Mouse (Mus musculus): Measurements from ENCODE around the gene Fdx1.

- TF ChIP-seq MAFK (IDR thresholded peaks at IDR 0.05; ENCODE audit: insufficient read depth, low read depth, low read length) = no peak
- TF ChIP-seq ZNF384 (IDR thresholded peaks at IDR 0.05; ENCODE audit: low read depth, low read length) = peak; percentile 84
- TF ChIP-seq HCFC1 (IDR thresholded peaks at IDR 0.05; ENCODE audit: borderline replicate concordance, insufficient read depth, low read length) = no peak
- TF ChIP-seq CHD2 (IDR thresholded peaks at IDR 0.05; ENCODE audit: low read depth, low read length) = no peak
Measured at GRCm38 (mm10) chr9:51993486-51994275, 30.3 kb upstream of the Fdx1 start.

Data from ES-E14 (cell line).